Mouse (Mus musculus) layer of hippocampus, adult 2 months (tissue): ENCODE results near the gene Mapkapk2. TPM values are rescaled to one million over a fixed set of nuclear protein-coding genes. Genes with fewer than 3 reads are reported as not detected.

ENCODE experiments used
- DNase-seq, 2 experiments: peaks; one replicate each; pipeline ENCODE4 v3.0.0; 2022; ENCODE audit warnings: low spot score in 2 of 2
- H3K27ac ChIP-seq: fragments of 200-600 bp; 2 replicates; pipeline ENCODE4 v1.8.1; 2022
- H3K4me3 ChIP-seq: fragments of 200-600 bp; 2 replicates; pipeline ENCODE4 v1.8.1; 2022; ENCODE audit warnings: mild to moderate bottlenecking
- CTCF ChIP-seq: fragments of 200-600 bp; conservative IDR thresholded peaks from 2 replicates; pipeline ENCODE4 v1.8.1; 2022; ENCODE audit warnings: antibody characterized with exemption, mild to moderate bottlenecking, moderate library complexity
- total RNA-seq, 2 experiments: library from RNA; stranded (reverse); gene quantifications; 2 replicates each; pipeline ENCODE4 v1.2.3; 2021

The Mapkapk2 gene
- total RNA-seq, 2 experiments from 2014 or later: 28.4 to 29.4 TPM

DNA sequence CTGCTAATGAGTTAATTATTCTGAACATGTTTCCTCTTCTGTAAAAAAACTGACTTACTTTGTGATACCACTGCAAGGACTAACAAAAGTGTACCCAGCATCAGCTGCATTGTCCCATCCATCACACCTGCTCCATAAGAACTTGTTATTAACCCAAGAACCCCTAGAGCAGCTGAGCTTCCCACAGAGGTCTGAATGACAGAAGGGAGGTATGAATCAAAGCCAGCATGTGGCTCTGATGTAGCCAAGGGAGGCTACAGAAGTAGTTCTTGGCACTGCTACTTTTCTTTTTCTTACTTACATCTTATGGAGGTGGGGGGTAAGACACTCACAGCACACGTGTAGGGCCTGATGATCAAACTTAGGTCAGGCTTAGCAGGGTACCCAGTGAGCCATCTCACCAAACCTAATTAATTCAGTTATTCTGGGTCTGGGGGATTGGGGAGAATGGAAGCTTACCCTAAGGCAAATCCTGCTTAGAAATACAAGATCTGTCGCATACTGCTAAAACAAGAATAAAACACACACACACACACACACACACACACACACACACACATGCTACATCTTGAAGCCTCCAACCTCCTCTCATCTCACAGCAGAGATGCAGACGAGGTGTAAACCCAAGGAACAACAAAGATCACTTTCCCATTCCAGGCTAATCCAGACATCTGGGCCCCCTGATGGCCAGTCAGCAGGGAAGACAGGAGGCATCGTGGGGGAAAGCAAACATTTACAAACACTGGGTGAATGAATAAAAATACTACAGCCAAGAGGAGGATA lies 11.5 kb downstream of the Mapkapk2 start:
- no peak for TF ChIP-seq CTCF
- Histone ChIP-seq H3K4me3 (no peak overlapping the region), H3K27ac (peak overlapping the region; percentile 81)
- no peak for DNase-seq

DNA sequence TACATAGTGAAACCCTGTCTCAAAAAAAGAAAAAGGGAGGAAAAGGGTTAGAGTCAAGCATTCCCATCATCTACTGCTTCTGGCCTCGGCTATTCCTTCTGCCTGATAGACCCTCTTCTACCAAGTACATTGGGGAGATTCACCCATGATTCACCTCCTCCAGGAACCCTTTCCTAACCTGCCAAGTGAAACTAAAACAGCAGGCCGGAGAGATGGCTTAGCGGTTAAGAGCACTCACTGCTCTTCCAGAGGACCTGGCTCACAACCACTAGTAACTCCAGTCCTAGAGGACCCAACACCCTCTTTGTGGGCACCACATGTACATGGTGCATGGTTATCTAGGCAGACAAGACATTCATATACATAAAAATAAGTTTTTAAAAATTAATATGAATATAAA lies 12.4 kb downstream of the Mapkapk2 start:
- peak overlapping the region; percentile 81 for H3K27ac ChIP-seq
- TF ChIP-seq CTCF: no peak
- no peak for DNase-seq
- H3K4me3 ChIP-seq: no peak overlapping the region

DNA sequence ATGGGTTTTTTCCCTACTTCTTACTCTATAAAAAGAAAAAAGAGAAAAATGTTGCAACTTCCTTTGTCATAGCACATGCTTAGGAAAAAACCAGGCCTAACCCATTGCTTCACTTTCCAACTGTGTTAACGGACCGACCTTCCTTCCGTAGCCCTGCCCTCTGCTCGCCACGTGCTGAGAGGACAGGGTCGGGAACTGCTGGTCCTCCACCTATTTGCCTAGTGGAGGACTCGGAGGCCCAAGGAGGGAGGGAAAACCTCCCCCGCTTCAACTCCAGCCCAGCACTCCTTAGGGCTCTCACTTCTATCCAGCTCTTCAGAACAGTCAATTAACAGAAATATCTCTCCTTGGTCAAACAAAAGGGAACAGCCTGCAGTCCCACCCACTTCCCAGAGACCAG lies 13.3 kb downstream of the Mapkapk2 start:
- Histone ChIP-seq H3K27ac (peak overlapping the region; percentile 81), H3K4me3 (no peak overlapping the region)
- no peak for TF ChIP-seq CTCF
- no peak for DNase-seq

DNA sequence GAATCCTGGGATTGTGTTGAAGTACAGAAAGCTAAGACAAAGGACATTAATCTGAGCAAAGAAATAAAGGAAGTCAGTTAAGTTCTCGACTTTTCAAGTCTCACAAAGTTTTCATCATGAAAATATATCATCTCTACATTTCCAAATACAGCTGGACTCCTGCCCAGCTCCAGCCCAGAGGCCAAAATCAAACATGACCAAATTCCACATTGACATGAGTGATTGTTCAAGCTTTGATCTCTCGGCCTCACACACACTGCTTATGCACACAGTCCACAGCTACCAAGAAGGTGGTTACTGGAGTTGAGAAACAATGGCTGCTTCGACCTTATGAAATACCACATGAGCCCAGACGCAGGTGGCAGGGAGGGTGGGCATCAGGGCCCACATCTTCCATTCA lies 14.0 kb downstream of the Mapkapk2 start:
- H3K4me3 ChIP-seq: no peak overlapping the region
- TF ChIP-seq CTCF: no peak
- DNase-seq: no peak
- peak overlapping the region; percentile 81 for H3K27ac ChIP-seq

DNA sequence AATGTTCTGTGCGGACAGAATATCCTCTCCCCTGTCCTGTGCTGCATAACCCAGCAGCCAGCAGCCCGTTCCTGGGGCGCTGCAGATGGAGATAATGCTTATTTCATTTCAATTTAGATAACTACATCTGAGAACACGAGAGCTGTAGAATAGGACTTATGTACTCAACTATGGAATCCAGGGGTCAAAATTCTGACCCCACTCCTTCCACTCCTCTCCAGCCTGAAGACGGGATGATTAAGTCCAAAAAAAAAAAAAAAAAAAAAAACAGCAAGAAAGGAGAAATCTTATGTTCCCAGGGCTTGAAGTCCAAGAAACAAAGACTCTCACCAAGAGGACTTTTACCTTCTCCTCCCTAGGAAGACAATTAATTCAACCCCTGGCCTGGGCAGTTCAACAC lies 14.5 kb downstream of the Mapkapk2 start:
- DNase-seq: no peak
- no peak for TF ChIP-seq CTCF
- H3K27ac ChIP-seq: peak overlapping the region; percentile 81; the same call in 1 of the 2 replicates
- no peak overlapping the region for H3K4me3 ChIP-seq

DNA sequence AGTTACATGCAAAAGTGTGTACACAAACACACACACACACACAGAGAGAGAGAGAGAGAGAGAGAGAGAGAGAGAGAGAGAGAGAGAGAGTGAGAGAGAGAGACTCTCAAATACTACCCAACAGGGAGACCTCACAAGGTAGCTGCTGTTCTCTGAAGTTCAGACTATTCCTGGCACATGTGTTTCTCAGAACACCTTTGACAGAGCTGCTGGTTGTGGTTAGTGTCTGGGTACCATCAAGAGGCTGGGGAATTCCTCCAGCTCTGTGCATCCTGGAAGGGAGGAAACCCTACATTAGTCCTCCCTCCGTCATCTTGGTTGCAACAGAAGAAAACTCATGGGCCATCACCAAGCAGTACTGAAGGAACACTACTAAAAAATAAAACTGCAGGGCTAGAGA lies 16.9 kb downstream of the Mapkapk2 start:
- no peak for TF ChIP-seq CTCF

DNA sequence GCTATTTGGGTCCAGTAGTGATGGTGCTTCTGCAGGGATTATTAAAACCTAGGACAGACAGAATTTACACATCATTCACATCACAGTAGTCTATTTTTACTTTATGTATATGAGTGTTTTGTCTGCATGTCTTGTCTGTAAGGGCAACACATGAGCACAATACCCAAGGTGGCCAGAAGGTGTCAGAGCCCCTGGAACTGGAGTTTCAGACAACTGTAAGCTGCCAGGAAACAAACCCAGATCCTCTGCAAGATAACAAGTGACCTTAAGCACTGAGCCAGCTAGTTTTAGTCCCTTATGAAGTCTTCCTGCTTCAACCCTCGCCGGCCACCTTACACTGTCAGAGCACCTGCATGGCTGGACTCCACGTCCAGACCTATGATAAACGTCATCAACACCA lies 17.9 kb downstream of the Mapkapk2 start:
- Histone ChIP-seq H3K27ac (peak overlapping the region; percentile 14; the same call in 1 of the 2 replicates), H3K4me3 (no peak overlapping the region)
- DNase-seq: no peak
- TF ChIP-seq CTCF: peak; percentile 46

More for the DNA sequence above, 16.9 kb downstream of the Mapkapk2 start:
- DNase-seq: no peak
- Histone ChIP-seq H3K27ac (no peak overlapping the region; the same call in 1 of the 2 replicates), H3K4me3 (no peak overlapping the region)

DNA sequence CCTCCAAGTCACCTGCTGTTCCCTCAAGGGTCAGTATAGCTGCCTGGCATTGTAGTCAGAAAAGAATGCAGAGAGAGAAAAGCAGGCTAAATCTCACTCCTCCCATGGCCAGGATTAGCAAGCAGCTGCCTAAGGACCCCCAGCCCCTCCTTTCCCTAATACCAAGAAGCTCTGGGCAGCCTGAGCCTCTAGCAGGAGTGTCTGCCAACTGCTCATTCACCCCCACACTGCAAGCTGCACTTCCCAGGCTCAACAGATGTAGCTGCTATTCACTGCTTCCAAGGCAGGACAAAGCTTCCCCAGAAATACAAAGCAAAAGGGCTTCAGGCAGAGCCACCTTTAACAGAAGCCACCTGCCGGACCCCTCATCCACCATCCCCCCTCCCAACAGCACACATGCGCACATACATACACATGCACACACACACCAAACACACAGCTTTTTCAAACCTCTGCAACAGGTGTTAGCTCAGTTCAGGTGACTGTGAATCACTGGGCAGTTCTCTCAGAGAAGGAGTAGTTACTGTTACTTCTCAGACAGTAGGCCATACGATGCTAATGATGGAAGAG lies 18.8 kb downstream of the Mapkapk2 start:
- Histone ChIP-seq H3K27ac (peak overlapping the region; percentile 81), H3K4me3 (no peak overlapping the region; the same call in 1 of the 2 replicates)
- peak; percentile 31; the same call in 1 of the 2 replicates for TF ChIP-seq CTCF
- peak; percentile 71 to 83 for DNase-seq

DNA sequence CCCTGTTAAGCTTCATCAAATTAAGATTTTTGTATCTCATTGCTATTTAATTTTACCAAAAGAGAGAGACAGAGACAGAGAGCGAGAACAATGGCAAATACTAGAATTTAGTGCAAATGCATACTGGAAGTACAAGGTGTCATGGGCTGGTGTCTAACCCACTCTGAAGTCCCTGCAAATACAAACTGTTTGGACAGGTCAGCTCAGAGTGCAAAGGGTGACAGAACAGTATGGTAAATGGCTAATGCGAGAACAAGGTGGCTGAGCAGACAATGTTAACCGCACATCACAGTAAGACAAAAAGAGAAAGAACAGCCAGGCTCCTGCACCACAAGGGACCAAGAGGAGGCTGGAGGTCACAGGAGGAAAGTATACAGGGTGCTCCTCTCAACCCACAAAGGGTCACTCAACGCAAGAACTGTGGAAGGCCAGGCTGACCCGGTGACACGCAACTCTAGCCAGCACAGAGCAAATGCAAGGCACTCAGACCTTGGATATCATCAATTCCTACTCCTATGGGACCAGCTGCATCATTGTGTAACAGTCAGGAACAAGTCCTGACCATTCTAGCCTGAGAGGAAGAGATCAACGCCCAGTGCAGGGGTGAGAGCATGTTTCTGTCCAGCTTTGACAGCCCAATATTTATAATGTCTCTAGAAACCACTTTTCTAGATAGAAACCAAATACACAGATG lies 22.4 kb downstream of the Mapkapk2 start:
- peak overlapping the region; percentile 82; the same call in 1 of the 2 replicates for H3K27ac ChIP-seq
- DNase-seq: no peak
- no peak for TF ChIP-seq CTCF
- no peak overlapping the region for H3K4me3 ChIP-seq

DNA sequence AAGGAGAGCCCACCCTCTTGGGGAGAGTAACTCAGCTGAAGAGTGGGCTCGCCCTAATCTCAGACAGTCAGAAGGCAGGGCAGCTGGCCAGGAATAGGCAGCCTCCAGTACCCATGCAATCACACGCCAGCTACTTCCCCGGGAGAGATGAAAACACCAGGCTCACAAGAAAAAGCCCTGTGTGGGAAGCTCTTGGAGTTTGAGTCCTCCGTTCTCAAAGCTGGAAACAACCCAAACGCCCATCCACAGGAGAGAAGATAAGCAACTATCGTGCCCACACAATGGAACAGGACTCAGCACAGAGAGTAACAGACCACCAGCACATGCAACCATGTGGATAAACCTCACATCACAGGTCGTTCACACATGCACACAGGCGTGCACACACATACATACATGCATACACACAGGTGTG lies 23.1 kb downstream of the Mapkapk2 start:
- DNase-seq: peak in 1 of 2 experiments; percentile 57
- no peak overlapping the region for H3K4me3 ChIP-seq
- no peak for TF ChIP-seq CTCF
- H3K27ac ChIP-seq: peak overlapping the region; percentile 82

DNA sequence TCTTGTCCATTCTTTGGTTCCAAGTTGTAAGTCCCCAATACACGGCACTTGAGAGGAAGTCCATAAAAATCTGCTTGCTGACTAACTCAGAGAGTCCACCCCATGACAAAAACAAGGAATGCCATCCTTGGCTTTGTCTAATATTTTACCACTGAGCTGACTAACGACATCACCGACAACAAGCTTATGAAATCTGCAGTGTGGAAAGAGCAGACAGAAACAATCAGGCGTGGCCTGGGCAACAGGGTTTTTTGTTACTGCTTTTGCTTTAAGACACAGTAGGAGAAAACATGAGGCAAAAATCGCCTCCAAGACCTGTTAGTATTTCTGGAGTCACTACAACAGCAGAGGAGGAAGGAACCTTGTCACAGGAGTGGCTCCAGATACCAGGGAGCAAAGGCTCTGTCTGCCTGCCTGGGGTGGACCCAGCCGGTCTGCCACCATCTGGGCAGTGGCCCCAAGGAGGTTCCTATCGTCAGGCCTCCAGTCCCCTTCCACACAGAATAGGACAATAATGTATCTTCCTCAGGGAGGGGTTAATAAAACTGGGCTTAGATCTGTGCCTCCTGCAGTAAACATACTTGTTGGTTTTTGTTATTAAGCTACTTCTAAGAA lies 25.1 kb downstream of the Mapkapk2 start:
- no peak for TF ChIP-seq CTCF

DNA sequence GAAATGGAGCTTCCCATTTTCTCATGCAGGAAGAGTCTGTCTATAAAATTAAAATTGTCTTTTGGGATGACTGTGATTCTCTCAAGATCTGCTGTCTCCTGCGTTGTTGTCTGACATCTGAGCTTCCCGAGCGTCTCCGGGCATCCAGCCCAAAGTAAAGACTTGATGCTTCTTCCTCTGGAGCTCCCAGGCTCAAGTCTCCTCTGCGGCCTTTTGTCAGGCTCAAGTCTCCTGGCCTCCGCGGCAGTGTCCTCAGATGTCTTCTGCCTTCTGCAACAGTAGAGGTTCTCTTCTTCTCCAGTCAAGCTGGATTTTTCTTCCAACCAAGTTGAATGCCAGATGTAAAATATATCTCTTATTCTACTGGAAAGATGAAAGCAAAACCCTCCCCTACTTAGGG lies 28.6 kb downstream of the Mapkapk2 start:
- TF ChIP-seq CTCF: no peak
- DNase-seq: no peak

More for the DNA sequence above, 25.1 kb downstream of the Mapkapk2 start:
- H3K27ac ChIP-seq: no peak overlapping the region
- no peak overlapping the region for H3K4me3 ChIP-seq
- DNase-seq: no peak

More for the DNA sequence above, 28.6 kb downstream of the Mapkapk2 start:
- no peak overlapping the region for H3K4me3 ChIP-seq
- H3K27ac ChIP-seq: no peak overlapping the region
